Mouse (Mus musculus) left cerebral cortex, adult 8-10 months (tissue): ENCODE results near the gene Tpst2. TPM values are rescaled to one million over a fixed set of nuclear protein-coding genes. Genes with fewer than 3 reads are reported as not detected.

Source experiments
- DNase-seq, 2 experiments: peaks; one replicate each; pipeline ENCODE4 v3.0.0; 2022; ENCODE audit warnings: low spot score in 2 of 2
- total RNA-seq, 4 experiments: library from RNA; stranded (reverse); gene quantifications; 2 replicates each; pipeline ENCODE4 v1.2.4; 2022

Gene Tpst2
- total RNA-seq, 4 experiments from 2014 or later = 33.8 to 43.3 (median 38.6) TPM

GRCm38 (mm10) chr5:112326446-112327009 is 50.0 kb downstream of the Tpst2 start:
- DNase-seq = no peak

- no peak for DNase-seq
These were observed 51.4 kb downstream of the Tpst2 start for GRCm38 (mm10) chr5:112327854-112328253.

- no peak for DNase-seq
These were observed 53.5 kb downstream of the Tpst2 start for GRCm38 (mm10) chr5:112329805-112330564.

- peak in 1 of 2 experiments; percentile 46 for DNase-seq
These were observed 59.0 kb downstream of the Tpst2 start for GRCm38 (mm10) chr5:112335473-112335872.

- DNase-seq = no peak
These were observed 60.5 kb downstream of the Tpst2 start for GRCm38 (mm10) chr5:112337004-112337403.

GRCm38 (mm10) chr5:112339215-112339614 is 62.7 kb downstream of the Tpst2 start:
- DNase-seq = no peak

GRCm38 (mm10) chr5:112342463-112343204 is 66.1 kb downstream of the Tpst2 start, which contains the start of the genes Srrd and Hps4:
Gene Srrd, minus strand, starts transcription at chr5:112343040.
Gene Hps4, plus strand, starts transcription at chr5:112343083.
- DNase-seq = peak; percentile 80 to 89

- peak in 1 of 2 experiments; percentile 35 for DNase-seq
These were observed 66.7 kb downstream of the Tpst2 start for GRCm38 (mm10) chr5:112343205-112343595.

- peak in 1 of 2 experiments; percentile 79 for DNase-seq
These were observed 67.8 kb downstream of the Tpst2 start for GRCm38 (mm10) chr5:112344092-112344960.

- DNase-seq = no peak
These were observed 69.9 kb downstream of the Tpst2 start for GRCm38 (mm10) chr5:112346211-112346965.

- no peak for DNase-seq
These were observed 72.7 kb downstream of the Tpst2 start for GRCm38 (mm10) chr5:112349169-112349568.

- DNase-seq = no peak
These were observed 79.0 kb downstream of the Tpst2 start for GRCm38 (mm10) chr5:112355493-112355892.

GRCm38 (mm10) chr5:112355910-112356309 is 79.4 kb downstream of the Tpst2 start, which contains the start of gene Gm6583:
Gene Gm6583, minus strand, starts transcription at chr5:112356033.
- DNase-seq = no peak

GRCm38 (mm10) chr5:112356322-112356721 is 79.8 kb downstream of the Tpst2 start:
- DNase-seq = no peak

- no peak for DNase-seq
These were observed 83.0 kb downstream of the Tpst2 start for GRCm38 (mm10) chr5:112359520-112359919.

- DNase-seq = no peak
These were observed 83.6 kb downstream of the Tpst2 start for GRCm38 (mm10) chr5:112360077-112360476.

- DNase-seq = no peak
These were observed 87.8 kb downstream of the Tpst2 start for GRCm38 (mm10) chr5:112364184-112364797.
